Mouse (Mus musculus): ENCODE results near the gene Cracr2a. TPM values are rescaled to one million over a fixed set of nuclear protein-coding genes. Genes with fewer than 3 reads are reported as not detected.

The Cracr2a gene
- polyA plus RNA-seq, 1 experiment = 0.01 TPM

DNA sequence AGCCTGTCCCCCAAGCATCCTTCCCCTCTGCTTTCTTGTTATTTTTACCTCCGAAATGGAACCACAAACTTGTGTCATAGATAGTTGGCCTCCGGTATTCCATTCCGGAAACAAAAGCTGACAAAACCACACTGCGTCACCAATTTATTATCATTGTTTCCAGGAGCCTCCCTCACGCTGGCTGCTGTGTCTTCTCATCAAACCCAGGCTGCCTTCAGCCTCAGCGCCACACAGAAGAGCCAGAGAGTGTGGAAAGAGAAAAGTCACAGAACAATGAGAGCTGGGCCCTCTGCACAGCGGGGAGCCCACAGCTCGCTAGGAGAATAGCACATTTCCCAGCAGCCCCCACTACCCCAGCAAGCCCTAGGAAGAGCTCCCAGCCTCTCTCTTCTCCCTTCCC is 162.0 kb downstream of the Cracr2a start:
- no peak for TF ChIP-seq MYOG (IDR thresholded peaks at IDR 0.05; ENCODE audit: control insufficient read depth, extremely low read depth, insufficient read length)
- no peak for TF ChIP-seq MAX (IDR thresholded peaks at IDR 0.05)
- TF ChIP-seq CTCF (IDR thresholded peaks at IDR 0.05; ENCODE audit: control insufficient read depth, insufficient read depth, insufficient read length) = no peak
- TF ChIP-seq MYOD1 (IDR thresholded peaks at IDR 0.05; ENCODE audit: control insufficient read depth, insufficient read length, low read depth) = no peak
- TF ChIP-seq FOSL1 (IDR thresholded peaks at IDR 0.05; ENCODE audit: insufficient read depth, low read length, poor library complexity, severe bottlenecking) = no peak
- TF ChIP-seq USF1 (IDR thresholded peaks at IDR 0.05; ENCODE audit: low read depth) = no peak
- TF ChIP-seq CEBPB (IDR thresholded peaks at IDR 0.05; ENCODE audit: low read depth) = no peak

More for the DNA sequence above, 162.0 kb downstream of the Cracr2a start:
- Histone ChIP-seq H3K27me3 (ENCODE audit: control insufficient read depth, insufficient read depth, insufficient read length) (no peaks in the 10 kb centered on the region), H3K79me3 (ENCODE audit: low read depth) (no peaks in the 10 kb centered on the region), H3K4me3 (ENCODE audit: insufficient read depth, poor library complexity, severe bottlenecking) (no peak overlapping the region), H3ac (ENCODE audit: control insufficient read depth, insufficient read length, low read depth) (no peak overlapping the region), H3K36me3 (ENCODE audit: control insufficient read depth, insufficient read depth) (no peaks in the 10 kb centered on the region), H3K79me2 (ENCODE audit: control insufficient read depth, insufficient read depth) (no peaks in the 10 kb centered on the region)

Other genes starting within 250 kb of the Cracr2a start
- 3.6 TPM for gene Parp11, start 114.5 kb upstream of the Cracr2a start, polyA plus RNA-seq (2012; fragmentation: generic; extraction: Trizol)
- not detected for gene Prmt8, start 208.1 kb downstream of the Cracr2a start, polyA plus RNA-seq (2012; fragmentation: generic; extraction: Trizol)

Data from C2C12 (cell line).